Mouse (Mus musculus): ENCODE data around the gene Zmynd8. TPM values are rescaled to one million over a fixed set of nuclear protein-coding genes. Genes with fewer than 3 reads are reported as not detected.

The Zmynd8 gene
- polyA plus RNA-seq, 1 experiment from 2014 or later: 79.5 TPM

- no peaks in the 10 kb centered on the region for H3K27me3 ChIP-seq (replicated peaks)
- H3K9me3 ChIP-seq (replicated peaks): no peaks in the 10 kb centered on the region
- no peak for ATAC-seq (ENCODE audit: low FRiP score)
- H3K9ac ChIP-seq (replicated peaks): no peak overlapping the region
- no peak overlapping the region for H3K4me2 ChIP-seq
- H3K4me1 ChIP-seq: peaks cover 13% of the 10 kb centered on the region
- no peak overlapping the region for H3K4me3 ChIP-seq (replicated peaks)
- WGBS: 91% methylated on average over 20 of the region's 20 CpGs
- no peak overlapping the region for H3K27ac ChIP-seq (replicated peaks)
- H3K36me3 ChIP-seq: peaks cover 66% of the 10 kb centered on the region
These were observed 113.3 kb downstream of the Zmynd8 start for GRCm38 (mm10) chr2:165785312-165786036.

GRCm38 (mm10) chr2:165782324-165782723 lies 116.5 kb downstream of the Zmynd8 start:
- no peak overlapping the region for H3K9ac ChIP-seq (replicated peaks)
- WGBS: 34% methylated on average over 5 of the region's 5 CpGs
- peak; percentile 22; the same call in 1 of the 2 replicates for ATAC-seq (ENCODE audit: low FRiP score)
- H3K36me3 ChIP-seq: peaks cover 42% of the 10 kb centered on the region
- H3K27me3 ChIP-seq (replicated peaks): no peaks in the 10 kb centered on the region
- H3K27ac ChIP-seq (replicated peaks): no peak overlapping the region
- H3K9me3 ChIP-seq (replicated peaks): no peaks in the 10 kb centered on the region
- no peak overlapping the region for H3K4me2 ChIP-seq
- H3K4me1 ChIP-seq: peaks cover 5% of the 10 kb centered on the region
- no peak overlapping the region for H3K4me3 ChIP-seq (replicated peaks)

- WGBS: 21% methylated on average over 6 of the region's 6 CpGs
- Histone ChIP-seq H3K4me3 (replicated peaks) (no peak overlapping the region), H3K4me1 (peaks cover 5% of the 10 kb centered on the region), H3K27ac (replicated peaks) (peak overlapping the region; percentile 69), H3K9me3 (replicated peaks) (no peaks in the 10 kb centered on the region), H3K4me2 (no peak overlapping the region), H3K36me3 (peaks cover 16% of the 10 kb centered on the region), H3K9ac (replicated peaks) (no peak overlapping the region), H3K27me3 (replicated peaks) (no peaks in the 10 kb centered on the region)
- peak; percentile 73 for ATAC-seq (ENCODE audit: low FRiP score)
These were observed 119.9 kb downstream of the Zmynd8 start for GRCm38 (mm10) chr2:165778927-165779326.

GRCm38 (mm10) chr2:165769375-165769948 lies 129.4 kb downstream of the Zmynd8 start:
- H3K4me3 ChIP-seq (replicated peaks): no peak overlapping the region
- H3K4me2 ChIP-seq: no peak overlapping the region
- H3K36me3 ChIP-seq: no peaks in the 10 kb centered on the region
- H3K27me3 ChIP-seq (replicated peaks): no peaks in the 10 kb centered on the region
- H3K27ac ChIP-seq (replicated peaks): peak overlapping the region; percentile 41; the same call in 1 of the 2 replicates
- 0 out of 2 replicates have a peak, but pooled peaks have one; percentile 29 for ATAC-seq (ENCODE audit: low FRiP score)
- peaks cover 11% of the 10 kb centered on the region for H3K4me1 ChIP-seq
- no peak overlapping the region for H3K9ac ChIP-seq (replicated peaks)
- no peaks in the 10 kb centered on the region for H3K9me3 ChIP-seq (replicated peaks)
- 22% methylated on average over 10 of the region's 10 CpGs for WGBS

GRCm38 (mm10) chr2:165768805-165769358 lies 129.9 kb downstream of the Zmynd8 start:
- ATAC-seq (ENCODE audit: low FRiP score): no peak
- no peaks in the 10 kb centered on the region for H3K36me3 ChIP-seq
- WGBS: 38% methylated on average over 10 of the region's 11 CpGs
- H3K4me2 ChIP-seq: no peak overlapping the region
- no peaks in the 10 kb centered on the region for H3K27me3 ChIP-seq (replicated peaks)
- 0 out of 2 replicates have a peak overlapping the region, but pooled peaks have one; percentile 41 for H3K27ac ChIP-seq (replicated peaks)
- H3K4me1 ChIP-seq: peaks cover 11% of the 10 kb centered on the region
- no peak overlapping the region for H3K4me3 ChIP-seq (replicated peaks)
- H3K9me3 ChIP-seq (replicated peaks): no peaks in the 10 kb centered on the region
- H3K9ac ChIP-seq (replicated peaks): no peak overlapping the region

- H3K27me3 ChIP-seq (replicated peaks): no peaks in the 10 kb centered on the region
- no peak for ATAC-seq (ENCODE audit: low FRiP score)
- WGBS: 76% methylated on average over 13 of the region's 13 CpGs
These were observed 139.3 kb downstream of the Zmynd8 start for GRCm38 (mm10) chr2:165759421-165759985.

GRCm38 (mm10) chr2:165758534-165758933 lies 140.3 kb downstream of the Zmynd8 start:
- H3K4me1 ChIP-seq: peaks cover 15% of the 10 kb centered on the region
- H3K27ac ChIP-seq (replicated peaks): peak overlapping the region; percentile 65; the same call in 1 of the 2 replicates
- no peaks in the 10 kb centered on the region for H3K36me3 ChIP-seq
- H3K27me3 ChIP-seq (replicated peaks): no peaks in the 10 kb centered on the region
- ATAC-seq (ENCODE audit: low FRiP score): peak; percentile 79
- no peak overlapping the region for H3K4me2 ChIP-seq
- WGBS: 17% methylated on average over 5 of the region's 5 CpGs
- H3K4me3 ChIP-seq (replicated peaks): no peak overlapping the region
- no peak overlapping the region for H3K9ac ChIP-seq (replicated peaks)
- H3K9me3 ChIP-seq (replicated peaks): no peaks in the 10 kb centered on the region

More at GRCm38 (mm10) chr2:165759421-165759985, 139.3 kb downstream of the Zmynd8 start:
- H3K4me2 ChIP-seq: no peak overlapping the region
- no peak overlapping the region for H3K9ac ChIP-seq (replicated peaks)
- H3K36me3 ChIP-seq: no peaks in the 10 kb centered on the region
- H3K9me3 ChIP-seq (replicated peaks): no peaks in the 10 kb centered on the region
- H3K4me1 ChIP-seq: peaks cover 15% of the 10 kb centered on the region
- H3K4me3 ChIP-seq (replicated peaks): no peak overlapping the region
- no peak overlapping the region for H3K27ac ChIP-seq (replicated peaks)

- peak overlapping the region; percentile 29 for H3K4me2 ChIP-seq
- ATAC-seq (ENCODE audit: low FRiP score): peak; percentile 23; the same call in 1 of the 2 replicates
- H3K4me3 ChIP-seq (replicated peaks): no peak overlapping the region
- no peaks in the 10 kb centered on the region for H3K9me3 ChIP-seq (replicated peaks)
- peak overlapping the region; percentile 65; the same call in 1 of the 2 replicates for H3K27ac ChIP-seq (replicated peaks)
- no peaks in the 10 kb centered on the region for H3K27me3 ChIP-seq (replicated peaks)
- H3K4me1 ChIP-seq: peaks cover 15% of the 10 kb centered on the region
- no peak overlapping the region for H3K9ac ChIP-seq (replicated peaks)
- no peaks in the 10 kb centered on the region for H3K36me3 ChIP-seq
- 31% methylated on average over 15 of the region's 15 CpGs for WGBS
These were observed 141.0 kb downstream of the Zmynd8 start for GRCm38 (mm10) chr2:165757799-165758198.

GRCm38 (mm10) chr2:165752704-165753103 lies 146.1 kb downstream of the Zmynd8 start:
- no peak for ATAC-seq (ENCODE audit: low FRiP score)
- Histone ChIP-seq H3K4me3 (replicated peaks) (no peak overlapping the region), H3K36me3 (no peaks in the 10 kb centered on the region), H3K9ac (replicated peaks) (no peak overlapping the region), H3K9me3 (replicated peaks) (no peaks in the 10 kb centered on the region), H3K4me2 (no peak overlapping the region), H3K4me1 (peaks cover 4% of the 10 kb centered on the region), H3K27me3 (replicated peaks) (no peaks in the 10 kb centered on the region; the same call in 1 of the 2 replicates), H3K27ac (replicated peaks) (no peak overlapping the region)
- WGBS: 89% methylated on average over 4 of the region's 4 CpGs

GRCm38 (mm10) chr2:165751068-165751467 lies 147.7 kb downstream of the Zmynd8 start:
- Histone ChIP-seq H3K9ac (replicated peaks) (no peak overlapping the region), H3K27ac (replicated peaks) (no peak overlapping the region), H3K4me3 (replicated peaks) (no peak overlapping the region), H3K36me3 (no peaks in the 10 kb centered on the region), H3K27me3 (replicated peaks) (no peaks in the 10 kb centered on the region; the same call in 1 of the 2 replicates), H3K9me3 (replicated peaks) (no peaks in the 10 kb centered on the region), H3K4me2 (no peak overlapping the region), H3K4me1 (peaks cover 1% of the 10 kb centered on the region; the same call in 1 of the 2 replicates)
- 0 out of 2 replicates have a peak, but pooled peaks have one; percentile 24 for ATAC-seq (ENCODE audit: low FRiP score)
- 18% methylated on average over 7 of the region's 7 CpGs for WGBS

GRCm38 (mm10) chr2:165748426-165748825 lies 150.4 kb downstream of the Zmynd8 start:
- no peaks in the 10 kb centered on the region for H3K9me3 ChIP-seq (replicated peaks)
- ATAC-seq (ENCODE audit: low FRiP score): no peak
- H3K4me1 ChIP-seq: peaks cover 16% of the 10 kb centered on the region
- H3K9ac ChIP-seq (replicated peaks): no peak overlapping the region
- H3K4me3 ChIP-seq (replicated peaks): no peak overlapping the region
- no peak overlapping the region for H3K27ac ChIP-seq (replicated peaks)
- 10% methylated on average over 11 of the region's 11 CpGs for WGBS
- no peaks in the 10 kb centered on the region; the same call in 1 of the 2 replicates for H3K27me3 ChIP-seq (replicated peaks)
- no peaks in the 10 kb centered on the region for H3K36me3 ChIP-seq
- H3K4me2 ChIP-seq: no peak overlapping the region

Data from neural tube, embryonic 15.5 days (tissue).